Mouse (Mus musculus): ENCODE results near the gene Cuedc2. TPM values are rescaled to one million over a fixed set of nuclear protein-coding genes. Genes with fewer than 3 reads are reported as not detected.

Cuedc2 gene
- polyA plus RNA-seq, 1 experiment, result 233 TPM

DNA sequence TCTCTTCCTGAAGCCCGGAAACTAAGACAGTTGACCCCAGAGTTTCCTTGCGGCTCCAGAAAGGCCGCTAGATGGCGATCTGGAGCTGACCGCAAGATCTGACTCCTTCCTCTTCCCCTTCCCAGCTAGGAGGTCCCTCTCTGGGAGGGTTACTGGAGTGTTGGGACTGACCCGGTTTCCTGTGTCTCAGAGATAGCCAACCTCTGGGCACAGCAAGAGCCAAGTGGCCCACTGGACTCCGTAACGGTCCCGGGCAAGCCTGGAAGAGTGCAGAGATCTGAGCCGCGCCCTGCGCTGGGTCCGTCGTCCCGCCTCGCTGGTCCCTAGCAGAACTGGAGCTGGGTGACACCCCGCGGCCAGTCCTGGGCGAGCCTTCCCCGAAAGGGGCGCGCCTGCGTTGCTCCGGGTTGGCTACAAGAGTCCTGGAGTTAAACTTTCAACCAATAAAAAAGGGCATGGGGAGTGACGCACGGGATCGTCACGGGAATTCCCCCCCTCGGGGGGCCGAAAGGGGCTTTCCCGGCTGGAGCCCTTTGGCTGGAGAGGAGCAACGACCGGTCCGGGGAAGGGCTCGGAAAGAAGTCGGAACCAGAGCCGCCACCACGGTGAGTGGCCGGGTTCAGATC lies 34.2 kb downstream of the Cuedc2 start, which contains the start of gene Nfkb2:
Nfkb2 (plus strand) TSS at position 105 of the 626 bp plus-strand sequence.
- TF ChIP-seq POLR2A (IDR thresholded peaks at IDR 0.05; ENCODE audit: extremely low read depth, insufficient read depth, low read length) (peak; percentile 32; the same call in 1 of the 2 replicates), CTCF (IDR thresholded peaks at IDR 0.05; ENCODE audit: extremely low read depth, insufficient read depth, low read length) (peak; percentile 84)
- no peaks in the 10 kb centered on the region for H3K4me1 ChIP-seq (ENCODE audit: control insufficient read depth, insufficient read depth, low read length)
- peak within 1 kb of the TSS; percentile 46 for H3K4me3 ChIP-seq (ENCODE audit: insufficient read depth, low read length)
- no peak within 1 kb of the TSS for H3K27ac ChIP-seq (ENCODE audit: insufficient read depth, low read length)

DNA sequence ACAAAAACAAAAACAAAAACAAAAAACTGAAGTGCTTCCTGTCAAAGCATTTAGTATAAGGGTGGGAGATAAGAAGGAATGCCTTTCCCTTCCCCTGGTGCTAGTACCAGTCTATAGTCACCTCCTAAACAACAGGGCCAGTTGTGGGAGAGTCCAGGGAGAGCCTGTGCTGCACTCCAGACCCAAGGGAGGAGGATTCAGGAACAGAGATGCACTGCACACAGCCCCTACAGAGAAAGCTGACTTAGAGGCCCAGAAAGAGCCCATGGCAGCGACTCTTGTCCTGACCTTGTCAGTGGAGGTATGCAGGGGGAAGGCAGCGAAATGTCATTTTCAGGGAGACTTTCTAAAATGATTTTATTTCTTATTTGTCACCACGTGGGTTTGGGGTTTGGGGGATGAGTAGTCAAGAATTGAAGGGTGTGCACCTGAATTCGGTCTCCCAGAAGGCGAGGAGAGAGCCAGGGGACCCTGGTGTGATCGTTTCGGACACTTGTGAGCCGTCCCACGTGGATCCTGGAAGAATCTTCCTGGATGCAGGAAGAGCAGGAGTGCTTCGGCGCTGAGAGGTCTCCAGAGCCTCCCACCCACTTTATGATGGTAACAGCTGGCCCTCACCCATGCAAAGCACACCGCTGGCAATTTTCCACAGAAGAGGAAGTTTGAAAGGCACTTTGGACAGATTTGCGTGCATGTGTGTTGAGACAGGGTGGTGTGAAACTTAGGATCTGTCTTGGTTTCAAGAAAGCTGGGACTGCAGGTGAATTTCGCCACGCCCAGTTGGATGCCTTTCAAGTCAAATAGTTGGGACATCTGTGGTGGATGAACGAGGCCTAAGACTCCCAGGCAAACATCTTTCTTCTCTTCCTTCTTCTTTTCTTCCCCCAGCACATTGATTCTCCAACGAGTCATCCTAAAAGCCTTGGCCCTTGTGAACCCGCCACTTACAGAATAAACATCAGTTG lies 35.0 kb downstream of the Cuedc2 start:
- H3K4me3 ChIP-seq (ENCODE audit: insufficient read depth, low read length), result peak overlapping the region; percentile 46; the same call in 1 of the 2 replicates
- no peaks in the 10 kb centered on the region for H3K4me1 ChIP-seq (ENCODE audit: control insufficient read depth, insufficient read depth, low read length)
- H3K27ac ChIP-seq (ENCODE audit: insufficient read depth, low read length), result no peak overlapping the region
- TF ChIP-seq POLR2A (IDR thresholded peaks at IDR 0.05; ENCODE audit: extremely low read depth, insufficient read depth, low read length) (no peak), CTCF (IDR thresholded peaks at IDR 0.05; ENCODE audit: extremely low read depth, insufficient read depth, low read length) (no peak)

DNA sequence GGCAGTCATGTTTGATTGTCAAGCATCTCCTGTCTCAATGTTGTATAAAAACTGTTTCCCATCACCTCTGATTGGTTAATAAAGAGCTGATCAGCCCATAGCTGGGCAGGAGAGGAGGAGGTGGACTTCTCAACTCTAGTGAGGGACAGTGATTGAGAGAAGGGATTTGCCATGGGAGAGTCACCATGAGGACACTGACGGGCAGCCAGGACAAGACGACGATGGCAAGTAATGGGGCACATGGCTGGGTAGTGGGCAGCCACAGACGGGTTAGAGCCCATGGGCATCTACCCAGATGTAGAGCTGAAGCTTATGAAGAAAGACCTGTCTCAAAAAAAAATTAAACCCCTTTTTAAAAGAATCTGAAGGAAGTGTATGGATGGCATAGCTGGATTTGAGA lies 36.0 kb downstream of the Cuedc2 start:
- TF ChIP-seq CTCF (IDR thresholded peaks at IDR 0.05; ENCODE audit: extremely low read depth, insufficient read depth, low read length) (no peak), POLR2A (IDR thresholded peaks at IDR 0.05; ENCODE audit: extremely low read depth, insufficient read depth, low read length) (no peak)
- Histone ChIP-seq H3K27ac (ENCODE audit: insufficient read depth, low read length) (no peak overlapping the region), H3K4me1 (ENCODE audit: control insufficient read depth, insufficient read depth, low read length) (no peaks in the 10 kb centered on the region), H3K4me3 (ENCODE audit: insufficient read depth, low read length) (no peak overlapping the region)

GRCm38 (mm10) chr19:46300294-46301045 lies 38.0 kb downstream of the Cuedc2 start:
- TF ChIP-seq CTCF (IDR thresholded peaks at IDR 0.05; ENCODE audit: extremely low read depth, insufficient read depth, low read length), result no peak
- TF ChIP-seq POLR2A (IDR thresholded peaks at IDR 0.05; ENCODE audit: extremely low read depth, insufficient read depth, low read length), result no peak
- Histone ChIP-seq H3K27ac (ENCODE audit: insufficient read depth, low read length) (no peak overlapping the region), H3K4me3 (ENCODE audit: insufficient read depth, low read length) (no peak overlapping the region), H3K4me1 (ENCODE audit: control insufficient read depth, insufficient read depth, low read length) (no peaks in the 10 kb centered on the region)

DNA sequence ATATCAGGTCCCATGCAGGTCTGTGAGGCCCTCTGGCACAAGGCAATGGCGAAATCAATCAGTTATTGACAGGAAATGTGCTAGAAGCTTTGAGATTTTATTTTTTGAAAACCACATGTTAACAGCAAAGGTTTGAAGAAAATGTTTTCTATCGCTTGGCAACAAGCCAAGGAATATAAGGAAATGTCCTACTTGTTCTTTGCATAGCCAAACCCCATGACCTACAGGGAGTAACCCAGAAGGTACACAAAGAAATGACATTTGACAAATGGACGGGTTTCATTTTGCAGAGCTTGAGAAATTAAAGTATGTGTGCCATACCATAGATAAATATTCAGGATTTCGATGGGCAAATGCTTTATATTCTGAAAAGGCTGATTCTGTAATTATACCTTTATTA lies 41.6 kb downstream of the Cuedc2 start:
- Histone ChIP-seq H3K4me3 (ENCODE audit: insufficient read depth, low read length) (no peak overlapping the region), H3K4me1 (ENCODE audit: control insufficient read depth, insufficient read depth, low read length) (no peaks in the 10 kb centered on the region), H3K27ac (ENCODE audit: insufficient read depth, low read length) (no peak overlapping the region)
- no peak for TF ChIP-seq CTCF (IDR thresholded peaks at IDR 0.05; ENCODE audit: extremely low read depth, insufficient read depth, low read length)
- TF ChIP-seq POLR2A (IDR thresholded peaks at IDR 0.05; ENCODE audit: extremely low read depth, insufficient read depth, low read length), result no peak

GRCm38 (mm10) chr19:46290535-46291105 lies 47.9 kb downstream of the Cuedc2 start:
- no peaks in the 10 kb centered on the region for H3K4me1 ChIP-seq (ENCODE audit: control insufficient read depth, insufficient read depth, low read length)
- no peak overlapping the region for H3K27ac ChIP-seq (ENCODE audit: insufficient read depth, low read length)
- H3K4me3 ChIP-seq (ENCODE audit: insufficient read depth, low read length), result no peak overlapping the region
- no peak for TF ChIP-seq POLR2A (IDR thresholded peaks at IDR 0.05; ENCODE audit: extremely low read depth, insufficient read depth, low read length)
- no peak for TF ChIP-seq CTCF (IDR thresholded peaks at IDR 0.05; ENCODE audit: extremely low read depth, insufficient read depth, low read length)

DNA sequence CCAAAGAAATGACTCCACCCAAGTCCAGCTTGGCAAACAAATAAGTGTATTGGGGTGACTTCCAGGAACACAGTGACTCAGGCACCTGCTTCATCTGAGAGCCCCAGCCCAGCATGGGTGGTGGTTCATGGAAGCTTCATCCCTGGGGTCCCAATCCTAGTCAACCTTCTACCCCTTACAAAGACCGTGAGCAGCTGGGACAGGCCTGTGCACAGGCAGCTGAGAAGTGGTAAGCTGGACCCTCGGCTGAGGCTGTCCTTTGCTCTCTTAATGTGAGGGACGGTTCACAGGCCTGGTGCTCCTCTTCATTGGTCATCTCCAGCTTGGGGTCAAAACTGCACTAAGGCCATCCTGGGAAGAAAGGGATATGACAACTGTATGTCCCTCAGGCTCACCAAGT lies 50.9 kb downstream of the Cuedc2 start:
- no peak for TF ChIP-seq POLR2A (IDR thresholded peaks at IDR 0.05; ENCODE audit: extremely low read depth, insufficient read depth, low read length)
- no peak for TF ChIP-seq CTCF (IDR thresholded peaks at IDR 0.05; ENCODE audit: extremely low read depth, insufficient read depth, low read length)
- H3K4me1 ChIP-seq (ENCODE audit: control insufficient read depth, insufficient read depth, low read length), result no peaks in the 10 kb centered on the region
- no peak overlapping the region for H3K4me3 ChIP-seq (ENCODE audit: insufficient read depth, low read length)
- H3K27ac ChIP-seq (ENCODE audit: insufficient read depth, low read length), result no peak overlapping the region

- H3K4me3 ChIP-seq (ENCODE audit: insufficient read depth, low read length), result no peak overlapping the region
- TF ChIP-seq POLR2A (IDR thresholded peaks at IDR 0.05; ENCODE audit: extremely low read depth, insufficient read depth, low read length) (no peak), CTCF (IDR thresholded peaks at IDR 0.05; ENCODE audit: extremely low read depth, insufficient read depth, low read length) (no peak)
- H3K27ac ChIP-seq (ENCODE audit: insufficient read depth, low read length), result no peak overlapping the region
- no peaks in the 10 kb centered on the region for H3K4me1 ChIP-seq (ENCODE audit: control insufficient read depth, insufficient read depth, low read length)
Observed at GRCm38 (mm10) chr19:46286926-46287325, 51.6 kb downstream of the Cuedc2 start.

DNA sequence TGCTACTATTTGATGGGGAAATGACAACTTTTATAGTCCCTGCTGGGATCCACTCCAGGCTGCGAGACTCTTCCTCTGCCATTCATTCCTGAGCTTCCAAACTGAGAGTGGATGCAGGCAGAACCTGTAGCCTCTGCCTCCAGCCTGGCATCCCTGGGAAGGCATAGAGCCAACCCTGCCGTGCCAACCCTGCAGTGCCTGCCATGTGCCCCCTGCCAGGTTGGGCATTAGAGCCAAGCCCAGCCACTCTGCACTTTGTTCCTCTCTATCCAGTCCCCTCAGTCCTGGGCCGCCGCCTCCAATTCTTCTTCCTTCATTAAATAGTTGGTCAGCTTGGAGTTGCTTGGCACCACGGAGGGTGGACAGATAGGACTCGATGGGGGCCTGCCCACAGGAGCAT lies 52.5 kb downstream of the Cuedc2 start:
- H3K27ac ChIP-seq (ENCODE audit: insufficient read depth, low read length), result no peak overlapping the region
- TF ChIP-seq CTCF (IDR thresholded peaks at IDR 0.05; ENCODE audit: extremely low read depth, insufficient read depth, low read length) (no peak), POLR2A (IDR thresholded peaks at IDR 0.05; ENCODE audit: extremely low read depth, insufficient read depth, low read length) (no peak)
- no peak overlapping the region for H3K4me3 ChIP-seq (ENCODE audit: insufficient read depth, low read length)
- H3K4me1 ChIP-seq (ENCODE audit: control insufficient read depth, insufficient read depth, low read length), result no peaks in the 10 kb centered on the region
